Mouse (Mus musculus) cerebral cortex, adult 2 months (tissue): ENCODE results near the gene Gm49336.

ENCODE experiments used
- WGBS: fragments of 180-500 bp; shearing (Covaris S2); methylation state at CpG from one replicate; pipeline ENCODE4 v1.1.7; 2018; 5-methylcytosine and 5-hydroxymethylcytosine counted together

Gene Gm49336

GRCm38 (mm10) chr14:60219886-60220285 lies 31.4 kb downstream of the Gm49336 start:
- WGBS, result 52% methylated on average over 10 of the region's 10 CpGs

- 98% methylated on average over 4 of the region's 4 CpGs for WGBS
Measured at GRCm38 (mm10) chr14:60217616-60218015, 33.7 kb downstream of the Gm49336 start.

- WGBS, result 94% methylated on average over 1 of the region's 1 CpGs
Measured at GRCm38 (mm10) chr14:60216125-60216524, 35.2 kb downstream of the Gm49336 start.

GRCm38 (mm10) chr14:60215000-60215399 lies 36.3 kb downstream of the Gm49336 start:
- WGBS, result over 99% methylated on average over 3 of the region's 3 CpGs

- 49% methylated on average over 1 of the region's 1 CpGs for WGBS
Measured at GRCm38 (mm10) chr14:60214040-60214439, 37.3 kb downstream of the Gm49336 start.

GRCm38 (mm10) chr14:60209166-60209565 lies 42.1 kb downstream of the Gm49336 start:
- 92% methylated on average over 7 of the region's 7 CpGs for WGBS

- 89% methylated on average over 6 of the region's 6 CpGs for WGBS
Measured at GRCm38 (mm10) chr14:60204993-60205392, 46.3 kb downstream of the Gm49336 start.

GRCm38 (mm10) chr14:60196884-60197283 lies 54.4 kb downstream of the Gm49336 start, which contains the start of gene Atp8a2:
Gene Atp8a2, minus strand, starts transcription at chr14:60197179.
- WGBS, result 50% methylated on average over 7 of the region's 7 CpGs

- 57% methylated on average over 5 of the region's 5 CpGs for whole genome bisulfite sequencing
Measured at GRCm38 (mm10) chr14:60195999-60196398, 55.3 kb downstream of the Gm49336 start.

- WGBS, result 100% methylated on average over 1 of the region's 1 CpGs
Measured at GRCm38 (mm10) chr14:60194606-60195005, 56.7 kb downstream of the Gm49336 start.

- WGBS, result 56% methylated on average over 5 of the region's 5 CpGs
Measured at GRCm38 (mm10) chr14:60189771-60190170, 61.5 kb downstream of the Gm49336 start.

GRCm38 (mm10) chr14:60188201-60188825 lies 63.0 kb downstream of the Gm49336 start:
- WGBS, result 48% methylated on average over 5 of the region's 5 CpGs

- 97% methylated on average over 2 of the region's 2 CpGs for WGBS
Measured at GRCm38 (mm10) chr14:60181306-60181705, 70.0 kb downstream of the Gm49336 start.

GRCm38 (mm10) chr14:60178571-60178955 lies 72.7 kb downstream of the Gm49336 start:
- WGBS, result 41% methylated on average over 2 of the region's 2 CpGs

- 13% methylated on average over 37 of the region's 37 CpGs for WGBS
Measured at GRCm38 (mm10) chr14:60177614-60178570, 73.4 kb downstream of the Gm49336 start.

- WGBS, result 1% methylated on average over 84 of the region's 84 CpGs
Measured at GRCm38 (mm10) chr14:60176891-60177613, 74.3 kb downstream of the Gm49336 start.

GRCm38 (mm10) chr14:60176469-60176890 lies 74.8 kb downstream of the Gm49336 start:
- WGBS, result 35% methylated on average over 9 of the region's 9 CpGs

GRCm38 (mm10) chr14:60172286-60173055 lies 78.8 kb downstream of the Gm49336 start:
- WGBS, result 62% methylated on average over 12 of the region's 12 CpGs

- 86% methylated on average over 16 of the region's 16 CpGs for WGBS
Measured at GRCm38 (mm10) chr14:60170845-60171610, 80.3 kb downstream of the Gm49336 start.

GRCm38 (mm10) chr14:60163367-60163766 lies 87.9 kb downstream of the Gm49336 start:
- WGBS, result 93% methylated on average over 3 of the region's 3 CpGs
